Mouse (Mus musculus): ENCODE data around the gene Gucy2g.

Gucy2g gene

GRCm38 (mm10) chr19:55241186-55241645, at the start of gene Gucy2g:
Gene Gucy2g (minus strand): TSS chr19:55241236.
- no peak for DNase-seq

DNA sequence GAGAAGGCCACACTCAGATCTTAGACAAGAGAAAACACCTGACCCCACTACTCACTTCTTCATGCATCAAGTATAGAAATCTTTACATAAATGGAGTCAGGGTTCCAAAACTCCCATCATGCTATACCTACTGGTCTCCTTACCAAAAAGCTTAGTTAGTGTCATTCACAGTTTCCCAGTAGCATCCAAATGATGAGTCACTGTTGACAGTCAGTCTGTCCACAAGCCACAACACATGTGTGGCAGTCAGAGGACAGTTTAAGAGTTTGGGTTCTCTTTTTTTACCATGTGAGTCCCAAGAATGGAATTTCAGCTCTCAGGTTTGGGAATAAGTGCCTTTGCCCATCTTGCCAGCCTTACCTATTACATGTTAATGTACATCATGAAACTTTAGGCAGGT, 47.9 kb upstream of the Gucy2g start:
- no peak for DNase-seq

DNA sequence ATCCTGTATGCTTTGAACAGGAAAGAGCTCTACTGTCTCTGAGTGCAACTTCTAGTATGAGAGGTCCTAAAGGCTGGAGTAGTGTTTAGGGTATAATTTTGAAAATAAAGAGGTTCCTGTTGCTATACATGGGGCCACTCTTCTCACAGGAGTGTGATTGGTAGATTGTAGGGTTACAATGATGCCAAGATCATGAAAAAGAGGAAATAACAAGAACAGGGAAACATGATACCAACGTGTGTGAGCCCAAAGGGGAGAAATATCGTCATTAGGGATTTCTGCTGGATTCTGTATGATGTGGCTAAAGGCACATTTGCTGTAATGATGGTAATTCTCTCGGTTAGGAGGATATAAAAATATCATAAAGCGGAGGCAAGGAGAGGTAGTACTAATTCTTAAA, 45.0 kb upstream of the Gucy2g start:
- DNase-seq = no peak

DNA sequence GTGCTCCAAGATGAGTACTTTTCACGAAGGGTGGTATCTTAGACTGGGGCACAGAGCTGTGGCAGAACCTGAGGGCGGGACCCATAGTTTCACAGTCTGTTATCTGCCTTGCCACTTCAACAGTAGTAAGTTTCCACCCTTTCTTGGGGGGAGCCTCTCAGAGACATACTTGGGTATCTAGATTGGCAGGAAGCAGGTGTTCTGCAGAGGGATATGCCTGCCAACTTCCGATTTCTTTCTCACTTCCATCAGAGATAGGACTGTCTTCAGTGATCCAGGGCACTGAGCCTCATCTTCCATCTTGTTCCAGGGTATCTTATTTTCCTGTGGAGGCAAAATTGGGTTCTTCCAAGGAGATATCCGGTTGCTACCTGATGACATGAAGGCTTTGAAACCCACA, 43.1 kb upstream of the Gucy2g start:
- no peak for DNase-seq

- DNase-seq = no peak
Measured at GRCm38 (mm10) chr19:55276770-55277169, 35.7 kb upstream of the Gucy2g start.

GRCm38 (mm10) chr19:55276100-55276499, 35.1 kb upstream of the Gucy2g start:
- DNase-seq = no peak

DNA sequence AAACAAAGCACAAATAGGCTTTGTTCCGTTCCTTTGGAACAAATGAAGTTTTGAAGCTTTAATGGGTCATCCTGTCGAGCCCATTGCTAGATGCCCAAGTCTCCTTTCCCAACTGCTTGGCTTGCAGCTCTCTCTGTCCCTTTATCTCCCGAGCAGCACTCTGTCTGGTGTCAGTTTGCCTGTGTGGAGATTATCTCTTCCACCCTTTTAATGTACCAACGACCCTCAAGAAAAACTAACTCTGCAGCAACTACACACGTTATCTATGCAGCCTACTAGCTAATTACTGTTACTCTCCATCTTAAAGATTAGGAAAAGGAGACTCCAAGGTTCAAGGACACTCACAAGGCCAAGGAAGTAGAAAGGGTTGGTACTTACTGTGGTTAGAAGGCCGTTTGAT, 32.3 kb upstream of the Gucy2g start:
- DNase-seq = no peak

DNA sequence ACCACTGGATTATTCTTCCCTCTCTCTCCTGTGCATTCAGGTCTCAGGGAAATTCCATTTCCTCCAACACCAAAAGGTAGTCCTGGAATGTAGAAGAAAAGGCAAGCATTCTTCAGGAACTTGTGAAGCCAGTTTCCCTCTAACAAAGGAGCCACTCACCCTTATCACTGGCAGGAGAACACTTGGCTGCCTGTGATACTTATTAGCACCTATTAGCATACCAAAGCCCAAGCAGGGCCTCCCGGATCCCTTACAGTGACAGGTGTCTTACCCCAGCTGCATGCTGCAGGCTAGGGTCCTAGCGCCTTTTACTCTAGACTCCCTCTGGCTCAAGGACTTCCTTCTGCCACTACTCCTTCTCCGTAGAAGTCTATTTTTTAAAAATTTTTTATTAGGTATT, 30.4 kb upstream of the Gucy2g start:
- peak in 1 of 2 experiments; percentile 54 for DNase-seq

DNA sequence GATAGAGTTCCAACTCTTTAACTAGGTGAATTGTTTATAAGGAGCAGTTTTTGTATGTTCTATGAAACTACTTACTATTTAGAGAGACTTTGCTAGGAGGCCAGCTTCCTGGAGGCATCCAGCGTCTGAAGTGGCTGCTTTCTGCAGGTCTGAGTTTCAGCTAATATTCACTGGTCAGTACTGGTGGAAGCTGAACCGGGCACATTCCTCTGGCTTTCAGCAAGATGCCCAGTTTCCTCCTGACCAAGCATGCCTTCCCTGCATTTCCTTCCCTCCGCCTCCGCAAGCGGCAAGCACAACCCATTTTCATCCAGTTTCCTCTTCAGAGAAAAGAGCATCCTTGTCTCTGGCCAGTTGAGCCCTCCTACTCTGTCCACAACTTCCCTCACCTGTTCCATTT, 28.0 kb upstream of the Gucy2g start:
- DNase-seq = peak; percentile 30 to 46

- no peak for DNase-seq
Measured at GRCm38 (mm10) chr19:55268150-55268549, 27.1 kb upstream of the Gucy2g start.

- no peak for DNase-seq
Measured at GRCm38 (mm10) chr19:55266786-55267185, 25.8 kb upstream of the Gucy2g start.

GRCm38 (mm10) chr19:55265269-55265668, 24.2 kb upstream of the Gucy2g start:
- no peak for DNase-seq

- no peak for DNase-seq
Measured at GRCm38 (mm10) chr19:55260389-55261184, 19.6 kb upstream of the Gucy2g start.

GRCm38 (mm10) chr19:55258514-55258913, 17.5 kb upstream of the Gucy2g start:
- DNase-seq = no peak

DNA sequence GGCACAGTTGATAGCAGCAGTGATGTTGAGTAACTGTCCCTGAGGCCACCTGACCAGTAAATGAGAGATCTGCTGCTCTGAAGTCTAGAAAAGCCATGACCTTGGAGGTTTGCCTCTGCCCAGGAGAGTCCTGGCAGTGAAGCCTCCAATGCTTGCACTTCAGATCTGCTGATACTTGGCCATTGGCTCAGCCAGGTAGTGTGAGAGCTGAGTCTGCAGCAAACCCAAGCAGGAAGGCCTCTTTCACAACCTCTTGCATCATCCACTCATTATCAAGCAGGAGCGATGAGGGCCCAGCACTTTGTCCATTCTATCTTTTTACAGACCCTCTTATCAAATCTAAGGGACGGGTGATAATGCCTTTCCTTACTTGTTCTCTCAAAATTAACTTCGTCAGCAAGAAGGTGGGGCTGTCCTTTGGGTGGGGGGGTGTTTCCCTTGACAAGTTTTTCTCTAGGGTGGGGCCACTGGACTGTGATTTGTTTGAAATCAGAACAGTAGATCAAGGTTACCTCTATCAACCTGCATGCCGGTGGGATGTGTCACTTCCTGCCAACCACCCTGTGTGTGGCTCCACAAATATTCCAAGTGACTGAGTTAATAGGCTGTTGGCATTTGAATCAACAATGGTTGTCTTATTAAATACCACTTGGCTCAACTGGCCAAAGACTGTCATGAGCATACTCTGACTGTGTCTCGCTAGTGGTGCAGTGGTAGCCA, 16.8 kb upstream of the Gucy2g start:
- peak; percentile 36 to 73 for DNase-seq

DNA sequence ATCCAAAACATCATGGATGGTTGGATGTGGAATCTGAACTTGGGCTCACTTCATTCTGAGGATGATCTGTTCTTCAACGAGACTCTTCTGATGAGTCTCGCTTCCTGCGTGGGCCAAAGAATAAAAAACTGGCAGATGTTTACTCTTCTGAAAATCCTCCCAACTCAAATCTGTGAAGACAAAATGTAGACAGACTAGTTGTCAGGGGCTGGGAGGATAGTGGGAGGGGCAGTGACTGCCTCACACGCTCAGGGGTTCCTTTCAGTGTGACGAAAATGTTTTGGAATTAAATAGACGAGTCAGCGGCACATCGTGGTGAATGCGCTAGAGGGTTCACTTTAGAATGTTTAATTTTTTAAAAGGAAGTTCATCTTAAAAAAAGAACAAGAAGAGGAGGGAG, 15.1 kb upstream of the Gucy2g start:
- DNase-seq = no peak

- no peak for DNase-seq
Measured at GRCm38 (mm10) chr19:55254513-55255016, 13.5 kb upstream of the Gucy2g start.

- DNase-seq = peak; percentile 70 to 77
Measured at GRCm38 (mm10) chr19:55253570-55254441, 12.8 kb upstream of the Gucy2g start.

DNA sequence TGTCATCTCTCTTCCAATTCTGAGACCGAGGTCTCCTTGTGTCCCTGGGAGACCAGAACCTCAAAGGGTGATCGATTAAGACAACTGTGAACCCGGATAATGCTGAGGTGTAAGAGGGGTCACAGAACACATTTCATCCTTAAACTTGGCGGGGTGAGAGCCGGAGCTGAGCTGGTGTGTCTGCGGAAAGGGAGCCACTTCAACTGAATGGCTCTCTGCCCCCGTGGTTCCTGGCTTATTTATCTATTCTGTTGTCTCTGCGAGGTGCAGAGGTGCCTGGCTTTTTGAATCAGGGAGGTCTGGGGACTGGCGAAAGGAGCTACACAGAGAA, 12.2 kb upstream of the Gucy2g start:
- no peak for DNase-seq

DNA sequence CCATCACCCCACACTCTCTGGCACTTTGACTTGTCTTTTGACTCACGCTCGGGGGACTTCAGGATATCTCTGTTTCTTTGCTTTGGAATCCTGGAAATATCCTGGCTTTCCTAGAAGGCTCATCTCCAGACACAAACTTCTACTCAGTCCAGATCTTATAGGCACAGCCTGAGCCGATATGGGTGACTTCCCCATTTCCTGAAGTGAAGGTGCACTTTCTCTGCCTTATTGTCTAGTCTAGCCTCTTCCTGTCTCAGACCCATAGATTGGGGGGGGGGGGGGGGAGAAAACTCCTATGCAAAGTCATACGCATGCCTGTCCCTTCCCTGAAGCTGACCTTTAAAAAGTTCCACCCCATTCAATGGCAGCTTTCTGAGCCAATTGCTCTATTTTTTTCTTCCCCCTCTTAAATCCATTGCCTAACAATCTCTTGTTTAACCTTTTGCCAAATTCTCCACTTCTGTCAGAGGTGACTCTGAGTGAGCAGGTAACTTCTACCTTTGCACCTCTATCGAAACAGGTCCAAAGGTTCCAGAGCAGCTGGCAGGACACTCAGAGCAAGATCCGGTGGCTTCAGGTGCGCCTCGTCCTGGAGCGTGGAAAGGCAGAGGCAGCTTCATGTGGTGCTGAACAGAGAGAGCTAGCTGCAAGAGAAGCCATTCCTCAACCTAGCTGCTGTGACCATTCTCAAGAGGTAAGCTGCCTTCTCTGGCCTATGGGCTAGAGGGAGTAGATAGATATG, 10.5 kb upstream of the Gucy2g start, which contains the start of gene Acsl5:
TSS of gene Acsl5 (plus strand) at position 556 of the 742 bp plus-strand sequence.
- DNase-seq = no peak

- DNase-seq = no peak
Measured at GRCm38 (mm10) chr19:55250451-55250850, 9.4 kb upstream of the Gucy2g start.

GRCm38 (mm10) chr19:55247991-55248520, 7.0 kb upstream of the Gucy2g start:
- DNase-seq = no peak

Data from lung, postnatal 4 days (tissue).